Mouse (Mus musculus) ES-Bruce4 (cell line): ENCODE results near the gene Nhs.

Experiments used
- CTCF ChIP-seq: IDR thresholded peaks from one replicate; pipeline ENCODE4 v1.8.1; 2011; ENCODE audit warnings: low read depth, low read length
- EP300 ChIP-seq: IDR thresholded peaks from 2 replicates; pipeline ENCODE4 v1.6.1; 2011; ENCODE audit warnings: low read depth, low read length; ENCODE audit not compliant: insufficient read depth
- POLR2A ChIP-seq: IDR thresholded peaks from one replicate; pipeline ENCODE4 v1.8.1; 2011; ENCODE audit warnings: low read length; ENCODE audit not compliant: insufficient read depth

- TF ChIP-seq EP300 (no peak), CTCF (no peak), POLR2A (no peak)
These were observed 282.4 kb downstream of the Nhs start for GRCm38 (mm10) chrX:161877123-161877522.
